Mouse (Mus musculus) fibroblast of lung, adult 2 months (primary cell): ENCODE data around the gene Cdk19.
"Not testable (repeated sequence)": the region's sequence is repeated elsewhere in the genome, so short reads cannot be mapped to it uniquely, and the experiment has no call there.

Experiments
- DNase-seq: peaks from one replicate; pipeline ENCODE4 v3.0.0-alpha.2; 2011; ENCODE audit warnings: low read depth

Cdk19 gene

DNA sequence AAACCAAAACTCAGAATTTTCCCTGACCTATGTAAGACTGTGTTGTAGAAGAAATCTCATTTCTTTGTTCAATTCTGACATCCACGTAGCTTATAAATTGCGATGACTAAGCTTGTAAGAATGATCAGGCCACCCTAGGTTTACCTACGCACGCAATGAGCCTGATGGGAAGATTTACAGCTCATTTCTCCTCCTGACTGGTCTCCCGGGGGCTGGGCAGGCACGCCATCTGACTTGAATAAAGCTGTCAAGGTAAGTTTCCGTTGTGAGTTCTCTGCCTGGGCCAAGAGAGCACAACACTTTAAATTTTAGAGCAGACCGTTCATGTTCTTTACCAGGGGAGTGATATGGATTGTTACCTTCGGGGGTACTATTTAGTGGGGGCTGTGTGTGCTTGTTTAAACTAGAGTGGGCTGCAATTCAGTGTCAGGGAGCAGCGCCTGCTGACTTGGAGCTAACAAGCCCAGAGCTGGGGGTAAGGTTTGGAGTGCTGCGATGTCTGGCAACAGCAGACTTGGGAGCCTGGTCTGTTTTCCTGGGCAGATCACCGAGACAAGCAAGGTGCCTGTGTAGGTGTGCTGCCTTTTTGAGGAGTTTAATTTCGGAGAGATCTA lies at the start of gene Cdk19:
Gene Cdk19, plus strand, starts transcription at position 214 of the 614 bp plus-strand sequence.
- peak; percentile 41 for DNase-seq

DNA sequence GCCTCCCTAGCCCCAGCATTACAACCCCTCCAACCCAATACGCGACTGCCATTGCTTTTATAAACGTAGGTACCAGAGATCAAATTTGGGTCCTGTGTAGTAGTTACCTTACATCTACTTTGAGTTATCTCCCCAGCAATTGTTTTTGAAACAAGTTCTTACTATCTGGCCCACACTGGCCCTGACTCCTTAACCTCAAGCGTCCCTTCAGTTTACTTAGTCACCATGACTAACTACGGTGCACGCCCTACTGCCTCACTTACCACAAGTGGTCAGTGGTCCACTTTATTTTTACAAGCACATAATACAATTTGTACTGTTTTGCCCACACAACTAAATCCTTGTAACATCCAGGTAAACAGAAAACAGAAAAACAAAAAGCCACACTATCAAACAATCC lies 46.7 kb upstream of the Cdk19 start:
- no peak for DNase-seq

DNA sequence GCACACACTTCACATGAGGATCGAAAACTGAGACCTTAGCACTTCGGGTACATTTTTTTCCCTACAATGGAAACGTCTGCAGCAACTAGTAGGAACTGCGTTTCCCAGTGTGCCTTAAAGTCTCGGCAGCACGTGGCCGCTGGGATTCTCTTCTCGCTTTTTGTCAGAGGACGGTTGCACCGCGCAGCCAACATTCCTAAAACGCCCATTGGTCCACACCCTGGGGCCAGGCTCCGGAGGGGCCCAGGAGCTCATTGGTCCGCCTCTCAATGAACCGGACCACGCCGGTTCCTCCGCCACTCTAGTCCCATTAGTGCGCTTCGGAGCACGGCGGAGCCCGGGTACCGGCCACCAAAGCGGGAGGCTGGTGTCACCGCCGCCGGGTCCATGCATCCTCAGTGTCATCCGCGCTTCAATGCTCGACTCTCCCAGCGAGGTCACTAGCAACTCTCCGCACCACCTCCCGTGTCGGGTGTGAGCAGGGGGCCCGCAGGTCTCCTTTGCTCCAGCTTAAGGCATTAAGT lies 38.7 kb upstream of the Cdk19 start:
- DNase-seq, result no peak

DNA sequence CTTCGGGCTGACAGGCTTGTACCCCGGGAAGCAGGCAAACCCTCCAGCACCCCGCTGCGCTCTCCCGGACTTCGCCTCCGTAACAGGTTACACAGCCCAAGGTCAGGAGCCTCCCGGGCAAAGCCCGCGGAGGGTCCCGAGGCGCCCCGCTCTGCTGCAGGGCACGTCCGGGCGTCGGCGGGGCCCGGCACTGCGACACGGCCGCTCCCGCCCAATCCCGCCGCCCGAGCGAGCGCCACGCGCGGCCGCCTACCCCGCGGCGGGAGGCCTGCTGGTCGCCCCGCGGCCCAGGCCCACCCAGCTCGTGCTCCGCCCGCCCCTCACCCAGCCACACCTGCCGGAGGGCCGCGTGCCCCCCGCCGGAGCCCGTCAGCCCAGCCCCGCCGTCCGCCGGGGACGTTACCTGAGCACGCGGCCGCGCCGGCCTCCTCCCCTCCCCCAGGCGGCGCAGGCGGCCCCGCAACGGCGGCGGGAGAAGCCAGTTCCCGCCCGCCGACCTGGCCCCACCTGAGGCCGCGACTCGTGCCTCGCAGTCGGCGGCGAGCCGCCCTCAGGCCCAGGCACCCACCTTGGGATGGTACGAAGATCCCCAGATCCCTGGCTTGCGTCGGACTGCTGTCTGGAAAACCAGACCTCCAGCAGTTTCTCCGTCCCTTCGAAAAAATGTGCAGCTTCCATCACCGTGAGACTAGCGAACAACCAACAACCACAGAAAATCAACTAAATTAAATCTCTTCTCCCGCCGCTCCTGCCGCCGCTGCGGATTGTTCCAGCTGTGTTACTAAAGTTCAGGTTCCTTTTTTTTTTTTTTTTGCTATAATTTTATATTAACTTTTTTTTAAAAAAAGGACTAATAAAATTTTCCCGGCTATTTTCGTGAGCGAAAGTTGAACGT lies 37.9 kb upstream of the Cdk19 start:
- DNase-seq, result not testable (repeated sequence)

DNA sequence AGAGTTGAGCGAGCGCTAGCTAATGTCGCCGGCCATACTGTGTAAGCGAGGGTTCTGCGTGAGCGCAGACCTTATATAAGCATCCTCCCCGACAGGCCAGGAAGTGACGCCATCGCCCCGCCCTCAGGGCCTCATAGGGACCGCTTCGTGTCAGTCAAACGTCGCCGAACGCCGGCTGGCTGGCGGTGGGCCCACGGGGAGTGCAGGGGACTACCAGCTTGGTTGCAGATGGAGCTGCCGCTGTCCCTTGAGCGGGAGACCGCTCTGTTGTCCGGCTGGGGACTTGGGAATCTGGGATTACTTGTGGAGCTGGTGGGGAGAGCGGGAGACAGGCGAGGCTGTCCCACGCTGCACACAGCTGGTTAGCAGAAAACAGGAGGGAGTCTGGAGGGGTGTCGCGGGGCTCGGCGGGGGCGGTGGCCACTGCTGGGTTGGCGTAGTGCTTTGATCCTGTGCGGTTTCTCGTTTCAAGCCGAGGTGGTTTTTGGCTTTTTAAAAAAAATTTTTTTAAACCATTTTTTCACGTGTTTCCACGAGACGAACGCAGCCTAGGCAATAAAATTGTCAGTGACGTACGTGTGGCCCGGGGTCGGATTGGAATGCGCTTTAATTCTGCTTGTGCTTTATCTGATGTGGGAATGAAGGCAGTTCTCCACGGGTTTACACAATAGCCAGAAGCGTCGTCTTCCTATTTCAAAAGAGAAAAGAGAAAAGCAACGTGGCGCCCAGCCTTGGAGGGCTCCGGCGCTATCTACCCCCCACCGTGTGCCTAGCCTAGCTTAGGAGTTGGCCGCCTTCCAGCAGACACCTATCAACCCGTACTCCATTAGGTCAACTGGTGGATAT lies 37.0 kb upstream of the Cdk19 start, which contains the start of gene Amd1:
Gene Amd1, minus strand, starts transcription at position 47 of the 846 bp plus-strand sequence.
- peak; percentile 96 for DNase-seq

DNA sequence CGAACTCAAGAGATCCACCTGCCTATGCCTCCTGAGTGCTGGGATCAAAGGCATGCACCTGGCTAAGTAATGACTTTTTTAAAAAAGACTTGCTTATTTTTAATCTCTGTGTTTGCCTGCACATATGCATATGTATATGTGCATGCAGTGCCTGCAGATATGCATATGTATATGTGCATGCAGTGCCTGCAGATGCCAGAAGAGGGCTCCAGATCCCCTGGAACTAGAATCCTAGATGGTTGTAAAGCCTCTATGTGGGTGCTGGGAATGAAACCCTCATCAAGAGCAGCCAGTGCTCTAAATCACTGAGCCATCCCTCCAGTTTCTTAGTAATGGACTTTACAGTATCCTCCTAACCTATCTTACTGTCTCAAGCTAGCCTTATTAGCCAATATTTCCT lies 33.4 kb upstream of the Cdk19 start:
- DNase-seq, result no peak

DNA sequence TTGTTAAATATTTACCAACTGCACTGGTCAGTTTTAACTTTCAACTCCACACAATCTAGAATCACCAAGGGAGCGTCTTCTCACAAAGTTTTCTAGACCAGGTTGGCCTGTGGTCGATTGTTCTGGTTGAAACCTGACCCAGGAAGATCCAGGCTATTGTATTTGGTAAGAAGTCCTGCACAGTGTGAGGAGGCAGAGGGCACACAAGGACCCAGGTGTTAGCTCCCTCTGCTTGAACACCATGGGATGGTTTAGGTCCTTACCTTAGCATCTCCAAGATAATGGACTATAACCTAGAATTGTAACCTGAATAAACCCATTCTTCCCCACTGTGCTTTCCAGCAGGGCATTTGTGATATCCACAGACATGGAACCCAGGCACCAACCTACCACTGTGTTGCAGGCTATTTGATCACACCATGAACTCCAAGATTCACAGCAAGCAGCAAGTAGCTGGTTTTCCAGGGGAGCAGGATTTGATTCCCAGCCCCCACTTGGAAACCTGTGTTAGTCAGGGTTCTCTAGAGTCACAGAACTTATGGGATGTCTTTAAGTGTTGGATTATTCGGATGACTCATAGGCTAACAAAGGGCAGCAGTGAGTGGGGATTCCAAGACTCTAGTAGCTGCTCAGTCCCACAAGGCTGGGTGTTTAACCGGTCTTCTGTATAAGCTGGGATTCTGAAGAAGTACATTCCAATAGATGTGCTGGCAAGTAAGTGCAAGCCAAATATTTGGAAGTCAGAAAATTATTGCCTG lies 31.4 kb upstream of the Cdk19 start:
- no peak for DNase-seq

DNA sequence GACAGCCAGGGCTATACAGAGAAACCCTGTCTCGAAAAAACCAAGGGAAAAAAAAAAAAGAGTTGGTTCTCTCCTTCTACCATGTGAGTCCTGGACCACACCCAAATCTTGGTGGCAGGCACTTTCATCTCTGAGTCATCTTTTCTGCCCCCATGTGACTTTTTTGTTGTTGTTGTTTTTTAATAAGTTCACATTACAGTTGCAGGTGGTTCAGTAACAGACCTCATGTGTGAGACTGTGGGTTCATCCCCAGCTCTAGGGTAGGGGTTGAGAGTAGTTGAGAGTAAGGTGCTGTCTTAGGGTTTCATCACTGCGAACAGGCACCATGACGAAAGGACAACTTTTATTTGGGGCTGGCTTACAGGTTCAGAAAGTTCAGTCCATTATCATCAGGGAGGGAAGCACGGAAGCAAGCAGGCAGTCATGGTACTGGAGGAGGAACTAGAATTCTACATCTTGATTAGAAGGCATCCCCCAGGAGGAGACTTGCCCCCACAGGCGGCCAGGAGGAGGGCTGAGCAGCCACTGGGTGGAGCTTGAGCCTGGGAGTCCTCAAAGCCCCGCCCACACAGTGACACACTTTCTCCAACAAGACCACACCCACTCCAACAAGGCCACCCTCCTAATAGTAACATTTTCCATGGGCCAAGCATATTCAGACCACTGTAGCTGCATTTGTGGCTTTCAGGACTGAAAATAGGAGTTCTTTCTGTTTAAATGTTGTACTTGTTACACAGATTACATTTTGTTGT lies 29.3 kb upstream of the Cdk19 start:
- DNase-seq, result no peak

DNA sequence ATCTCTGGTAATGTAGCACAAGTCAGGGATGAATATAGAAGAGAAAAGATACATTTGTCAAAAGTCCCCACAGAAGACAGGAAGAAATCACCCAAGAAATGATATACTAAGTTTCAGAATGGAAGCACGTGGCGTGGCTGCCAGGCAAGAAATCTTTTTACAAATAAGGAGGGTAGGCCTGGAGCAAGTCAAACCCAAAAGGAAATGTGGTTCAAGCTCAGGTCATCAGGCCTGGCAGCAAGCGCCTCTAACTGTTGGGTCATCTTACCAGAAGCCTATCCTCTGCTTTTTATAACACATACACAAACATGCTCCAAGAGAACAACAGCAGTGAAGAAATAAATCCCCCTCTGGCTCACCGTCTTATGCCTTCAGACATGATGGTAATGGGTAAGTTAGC lies 26.6 kb upstream of the Cdk19 start:
- DNase-seq, result no peak

DNA sequence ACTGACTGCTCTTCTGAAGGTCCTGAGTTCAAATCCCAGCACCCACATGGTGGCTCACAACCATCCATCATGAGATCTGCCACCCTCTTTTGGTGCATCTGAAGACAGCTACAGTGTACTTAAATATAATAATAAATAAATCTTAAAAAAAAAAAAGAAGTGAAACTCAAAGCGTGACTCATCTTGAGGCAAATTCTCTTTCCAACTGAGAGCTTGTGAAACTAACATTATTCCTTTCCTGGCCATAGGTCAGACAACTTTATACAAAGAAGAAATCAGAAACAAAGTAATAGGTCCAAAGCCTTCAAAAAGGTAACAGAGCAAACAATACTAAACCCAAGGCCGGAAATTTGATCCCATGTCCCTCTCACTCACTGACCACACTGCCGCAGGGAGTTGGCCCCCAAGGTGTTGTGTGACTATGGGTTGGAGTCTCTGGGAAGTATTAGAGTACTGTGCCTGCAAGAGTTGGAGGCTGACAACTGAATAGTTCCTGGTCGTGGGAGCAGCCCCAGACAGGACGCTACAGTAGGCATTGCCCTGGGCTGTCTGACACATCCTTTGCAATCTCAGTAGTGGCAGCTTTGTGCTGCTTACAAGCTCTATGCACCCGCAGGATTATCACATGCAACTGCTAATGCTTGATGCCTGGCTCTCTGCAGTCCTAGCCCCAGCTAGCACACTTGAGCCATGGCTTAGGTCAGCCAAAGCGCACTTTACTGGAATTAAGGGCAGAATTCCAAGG lies 22.4 kb upstream of the Cdk19 start:
- no peak for DNase-seq

DNA sequence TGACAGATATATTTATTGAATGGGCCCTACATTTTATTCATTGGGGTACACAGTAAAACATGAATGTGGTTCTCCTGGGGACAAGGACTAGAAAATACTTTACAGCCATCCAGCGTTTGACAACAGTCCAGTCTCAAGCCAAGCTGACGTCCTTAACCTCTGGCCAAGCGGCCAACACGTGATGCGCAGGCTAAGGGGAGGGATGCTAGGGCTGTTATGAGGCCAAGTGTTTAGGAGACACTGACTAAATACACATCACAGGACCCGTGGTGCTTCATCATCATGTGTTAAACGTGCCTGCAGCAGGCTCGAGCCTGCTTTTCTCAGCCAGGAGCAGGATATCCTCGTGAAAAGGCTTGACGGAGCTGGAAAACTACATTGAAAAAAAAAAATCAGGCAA lies 19.1 kb upstream of the Cdk19 start:
- no peak for DNase-seq

DNA sequence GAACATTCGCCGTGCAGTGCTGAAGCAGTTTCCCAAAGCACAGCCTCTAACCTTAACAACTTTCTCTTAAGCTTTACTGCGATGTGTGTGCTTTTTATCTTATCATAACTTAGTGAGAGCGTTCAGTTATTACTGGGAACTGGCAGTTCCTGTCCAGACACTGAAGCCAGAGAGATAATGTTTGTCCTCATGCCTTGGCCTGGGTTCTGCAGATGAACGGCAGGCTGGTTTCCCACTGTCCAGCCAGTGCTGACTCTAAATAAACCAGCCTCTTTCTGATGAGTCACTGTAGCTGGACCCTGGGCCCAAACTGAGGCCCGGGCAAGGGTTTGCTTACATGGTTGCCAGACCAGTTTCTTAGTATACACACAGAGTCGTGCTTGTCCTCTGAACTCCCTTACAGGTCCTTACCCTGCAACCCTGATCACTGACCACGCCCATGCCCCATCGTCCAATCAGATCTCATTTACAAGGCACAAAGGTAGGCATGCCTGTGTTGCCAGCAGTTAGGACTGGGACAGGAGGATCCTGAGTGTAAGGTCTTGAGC lies 11.3 kb upstream of the Cdk19 start:
- no peak for DNase-seq

DNA sequence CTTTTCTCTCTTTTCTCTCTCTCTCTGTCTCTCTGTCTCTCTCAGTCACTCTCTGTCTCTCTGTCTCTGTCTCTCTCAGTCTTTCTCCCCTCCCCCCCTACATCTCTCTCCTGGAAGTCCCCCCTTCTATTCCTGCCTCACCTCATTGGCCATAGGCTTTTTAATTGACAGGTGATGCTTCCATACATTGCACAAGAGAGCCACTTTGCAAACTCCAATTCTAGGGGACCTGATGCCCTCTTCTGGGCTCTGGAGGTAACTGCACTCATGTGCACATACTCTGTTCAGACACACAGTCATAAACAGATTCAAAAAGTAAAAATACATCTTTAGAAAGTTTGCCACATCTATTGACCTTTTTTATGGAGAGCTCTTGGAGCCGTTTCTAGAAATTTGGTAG lies 9.1 kb upstream of the Cdk19 start:
- DNase-seq, result no peak

DNA sequence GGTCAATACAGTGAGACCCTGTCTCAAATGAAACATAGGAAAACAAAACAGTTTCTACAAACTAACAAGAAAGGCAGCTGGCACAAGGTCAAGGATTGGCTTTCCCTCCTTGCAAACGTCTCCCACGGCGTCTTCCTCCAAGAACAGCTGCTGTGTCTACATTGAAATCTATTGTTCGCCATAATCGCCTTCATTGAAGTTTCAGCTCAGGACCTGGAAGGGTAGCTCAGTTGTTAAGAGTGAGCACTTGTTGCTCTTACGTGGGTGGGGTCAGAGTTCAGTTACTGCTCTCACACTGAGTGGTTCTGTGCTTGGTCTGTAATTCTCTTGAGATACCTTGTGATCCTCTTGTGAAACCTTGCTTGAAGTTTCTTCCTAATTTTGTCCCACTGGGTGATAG lies 6.5 kb upstream of the Cdk19 start:
- no peak for DNase-seq

DNA sequence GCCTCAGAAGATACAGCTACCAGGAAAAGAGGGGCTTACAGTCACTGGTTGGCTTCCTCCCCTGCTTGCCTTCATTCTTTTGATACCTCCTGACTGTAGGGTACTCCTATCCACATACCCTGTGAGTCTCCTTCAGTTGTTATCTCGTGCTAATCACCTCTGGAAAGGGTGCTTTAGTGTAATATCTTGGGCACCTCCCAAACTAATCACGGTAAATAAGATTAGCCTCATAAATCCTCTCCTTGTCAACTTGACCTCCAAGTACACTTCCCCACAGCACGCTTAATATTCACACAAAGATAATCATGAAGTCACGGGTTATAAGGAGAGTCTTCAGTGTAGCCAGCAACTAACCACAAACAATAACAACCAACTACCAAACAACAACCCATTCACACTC lies 2.7 kb downstream of the Cdk19 start:
- DNase-seq, result no peak

DNA sequence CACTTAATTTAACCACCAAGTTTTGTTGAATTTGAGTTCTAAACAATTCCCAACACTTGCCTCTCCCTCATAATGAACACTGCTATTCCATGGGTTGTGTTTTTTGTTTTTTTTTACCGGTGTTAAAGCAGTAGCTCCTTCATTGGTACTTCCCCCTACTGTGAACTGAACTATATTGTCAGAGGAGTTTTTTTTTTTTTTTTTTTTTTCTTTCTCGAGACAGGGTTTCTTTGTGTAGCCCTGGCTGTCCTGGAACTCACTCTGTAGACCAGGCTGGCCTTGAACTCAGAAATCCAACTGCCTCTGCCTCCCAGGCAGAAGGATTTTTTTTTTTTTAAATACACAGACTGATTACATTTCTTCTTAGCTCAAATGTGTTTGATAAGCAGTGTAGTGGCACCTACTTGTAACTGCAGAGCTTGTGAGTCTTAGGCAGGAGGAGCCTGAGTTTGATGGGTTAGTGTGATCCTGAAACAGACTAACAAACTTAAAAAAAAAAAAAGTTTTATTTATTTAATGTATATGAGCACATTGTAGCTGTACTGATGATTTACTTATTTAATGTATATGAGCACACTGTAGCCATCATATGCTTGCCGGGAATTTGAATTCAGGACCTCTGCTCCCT lies 7.5 kb downstream of the Cdk19 start:
- DNase-seq, result no peak

DNA sequence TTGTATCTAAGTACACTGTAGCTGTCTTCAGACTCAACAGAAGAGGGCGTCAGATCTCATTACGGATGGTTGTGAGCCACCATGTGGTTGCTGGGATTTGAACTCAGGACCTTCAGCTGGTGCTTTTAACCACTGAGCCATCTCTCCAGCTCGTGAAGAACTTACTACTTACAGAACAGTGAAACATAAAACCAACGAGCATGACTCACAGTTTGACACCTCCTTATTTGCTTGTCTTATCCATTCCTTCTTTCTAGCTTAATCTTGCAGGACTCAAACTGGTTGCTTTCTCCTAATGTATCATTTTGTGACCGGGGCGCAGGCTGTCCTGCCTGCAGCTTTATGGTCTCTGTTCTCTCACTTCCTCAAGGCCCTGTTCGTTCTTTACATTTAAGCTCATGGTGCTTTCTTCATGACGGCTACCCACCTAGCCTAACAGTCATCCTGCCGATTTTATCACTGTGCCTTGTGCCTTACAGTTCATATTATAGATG lies 8.1 kb downstream of the Cdk19 start:
- no peak for DNase-seq

DNA sequence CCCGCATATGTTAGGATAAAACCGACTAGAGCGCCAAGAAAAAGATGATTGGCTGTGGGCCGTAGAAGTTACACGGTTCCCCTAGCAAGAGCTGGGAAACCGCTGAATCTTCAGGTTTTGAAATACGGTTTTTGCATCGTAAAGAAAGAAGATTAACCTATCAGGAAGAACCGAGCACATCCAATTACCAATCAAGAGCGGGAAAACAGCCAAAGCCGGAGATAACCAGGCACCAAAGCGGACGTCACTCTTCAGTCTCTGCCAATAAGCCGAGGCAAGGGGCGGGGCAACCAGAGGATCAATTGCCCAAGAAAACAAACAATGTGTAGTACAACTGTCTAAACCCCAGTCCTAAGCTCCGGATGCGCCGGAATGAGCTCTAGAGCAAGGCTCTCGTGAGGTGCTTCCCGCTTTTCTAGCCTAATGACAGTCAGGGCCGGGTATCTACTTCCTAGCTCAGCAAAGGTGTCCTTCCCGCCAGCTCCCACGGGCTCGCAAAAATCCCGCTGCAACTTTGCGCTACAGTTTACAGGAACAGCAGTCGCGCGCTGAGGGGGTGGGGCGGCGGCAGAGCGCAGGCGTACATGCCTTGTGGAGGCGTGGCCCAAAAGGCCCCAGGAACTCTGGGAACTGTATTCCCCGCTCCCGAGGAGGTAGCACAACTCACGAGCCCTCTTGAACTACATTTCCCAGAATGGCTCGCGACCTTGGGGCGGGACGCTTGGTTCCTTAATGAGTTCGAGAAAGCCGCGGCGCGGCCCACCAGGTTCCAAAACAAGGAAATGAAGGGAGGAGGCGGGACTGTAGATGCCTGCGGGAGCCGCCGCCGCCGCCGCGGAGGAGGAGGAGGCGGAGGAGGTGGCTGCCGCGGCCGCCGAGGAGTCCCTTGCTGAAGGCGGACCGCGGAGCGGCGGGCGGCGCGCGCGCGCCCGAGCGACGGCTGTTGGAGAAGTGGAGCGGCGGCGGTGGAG lies 9.5 kb downstream of the Cdk19 start:
- DNase-seq, result peak; percentile 99
